Mouse (Mus musculus) telencephalon, adult 2 months (tissue): ENCODE measurements around the gene Alkal2.

Experiments
- DNase-seq: peaks from one replicate; pipeline ENCODE4 v3.0.0-alpha.2; 2011; ENCODE audit warnings: low read depth, low spot score

The Alkal2 gene

DNA sequence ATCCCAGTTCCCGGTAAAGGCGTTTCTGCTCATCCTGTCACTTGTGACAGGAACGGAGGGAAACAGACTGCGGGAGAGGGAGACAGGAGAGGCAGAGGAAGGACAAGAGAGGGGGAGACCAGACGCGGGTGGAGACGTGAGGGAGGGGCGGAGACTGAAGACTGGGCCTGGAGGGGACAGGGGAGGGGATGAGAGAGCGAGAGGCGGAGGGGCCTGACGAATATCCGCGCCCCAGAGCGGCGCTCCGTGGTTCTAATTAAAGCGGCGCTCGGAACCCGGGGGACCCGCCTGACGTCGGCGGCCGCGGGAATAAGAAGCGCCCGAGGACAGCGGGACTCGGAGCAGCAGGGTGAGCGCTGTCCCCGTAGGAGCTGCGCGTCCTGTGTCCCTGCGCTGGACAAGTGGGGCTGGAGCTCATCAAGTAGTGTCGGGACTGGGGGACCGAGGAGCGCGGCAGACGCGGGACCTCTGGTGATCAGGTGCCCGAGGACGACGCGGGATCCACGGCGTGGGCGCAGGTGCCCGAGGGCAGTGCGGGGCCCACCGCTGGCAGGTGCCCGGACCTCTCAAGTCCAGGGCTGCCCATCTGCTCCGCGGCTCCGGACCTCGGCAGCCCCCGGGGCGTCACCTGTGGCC, at the start of gene Alkal2:
Gene Alkal2 (plus strand): TSS at position 337 of the 636 bp plus-strand sequence.
- no peak for DNase-seq

DNA sequence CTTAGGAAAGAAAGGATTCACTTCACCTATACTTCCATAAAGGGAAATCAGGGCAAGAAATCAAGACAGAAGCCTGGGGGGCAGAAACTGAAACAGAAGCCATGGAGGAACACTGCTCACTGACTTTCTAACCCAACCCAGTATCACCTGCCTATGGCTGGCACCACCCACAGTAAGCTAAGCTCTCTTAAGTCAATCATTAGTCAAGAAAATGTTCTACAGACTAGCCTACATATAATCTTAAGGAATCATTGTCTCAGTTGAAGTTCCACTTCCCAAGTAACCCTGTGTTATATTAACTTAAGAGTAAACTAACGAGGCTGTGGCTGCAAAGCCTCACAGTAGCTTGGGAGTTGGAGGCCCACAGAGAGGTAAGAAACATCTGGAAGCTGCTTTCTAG, 35.6 kb upstream of the Alkal2 start:
- DNase-seq, result no peak

DNA sequence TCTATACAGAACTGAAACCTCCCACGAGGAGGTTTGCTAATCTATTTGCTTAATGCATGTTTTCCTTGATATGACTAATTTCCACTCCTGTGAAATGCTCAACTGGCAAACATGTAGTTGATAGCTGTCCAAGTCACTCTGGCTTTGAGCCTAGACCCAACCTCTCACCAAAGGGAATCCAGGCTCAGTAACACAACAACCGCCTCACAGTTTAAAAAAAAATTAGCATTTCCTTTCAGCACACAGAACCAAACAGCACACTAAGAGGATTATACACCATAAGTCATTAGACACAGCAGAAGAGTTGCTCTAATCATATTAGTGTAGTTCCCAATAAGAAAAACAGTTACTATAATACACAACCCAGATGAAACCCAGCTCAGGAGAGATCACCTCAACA, 33.2 kb upstream of the Alkal2 start:
- DNase-seq, result peak; percentile 17

DNA sequence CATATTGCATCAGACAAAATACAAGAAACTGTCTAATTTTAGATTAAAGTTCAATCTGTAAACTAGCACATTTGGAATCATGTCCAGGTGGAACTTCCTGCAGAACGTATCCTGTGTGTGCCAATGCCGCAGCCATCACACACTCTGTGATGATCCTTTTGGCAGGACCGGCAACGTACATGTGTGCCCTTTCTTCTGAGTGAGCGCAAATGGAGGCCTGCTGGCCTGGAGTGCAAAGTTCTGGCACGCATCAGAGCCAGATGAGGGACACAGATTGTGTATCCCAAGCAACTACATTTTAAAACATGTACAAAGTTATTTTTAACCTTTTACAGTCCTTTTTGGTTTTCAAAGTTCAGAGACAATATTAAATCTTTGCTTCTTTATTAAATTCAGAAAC, 32.3 kb upstream of the Alkal2 start:
- DNase-seq, result no peak

DNA sequence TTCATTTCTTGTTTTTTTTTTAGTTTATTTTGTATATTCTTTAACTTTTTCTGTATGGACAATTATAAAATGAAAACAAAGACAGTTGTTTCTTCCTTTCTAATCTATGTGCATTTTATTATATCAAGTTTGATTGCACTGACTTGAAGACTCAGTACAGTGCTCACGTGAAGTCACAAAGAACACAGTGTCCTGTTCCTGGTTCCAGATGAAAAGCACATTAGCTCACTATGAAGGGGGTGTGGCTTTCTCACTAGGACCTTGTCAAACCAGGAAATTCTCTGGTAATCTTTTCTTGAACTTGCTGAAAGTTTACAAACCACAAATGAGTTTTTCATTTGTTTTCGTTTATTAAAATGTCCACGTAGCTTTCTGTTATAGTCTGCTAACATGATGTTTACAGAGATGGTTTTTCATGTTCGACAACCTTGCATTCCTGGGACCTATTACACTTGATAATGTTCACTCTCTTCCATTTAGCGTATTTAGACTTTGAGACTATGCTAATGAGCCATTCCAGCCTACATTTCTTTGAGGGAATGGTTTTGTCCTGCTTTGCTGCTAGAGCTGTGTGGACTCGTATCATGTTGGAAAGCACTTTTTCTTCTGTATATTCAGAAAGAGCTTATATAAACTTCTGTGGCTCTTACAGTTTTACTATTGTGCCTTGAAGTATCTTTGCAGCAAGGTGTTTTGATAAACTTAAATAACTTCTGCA, 28.5 kb upstream of the Alkal2 start:
- DNase-seq, result no peak

DNA sequence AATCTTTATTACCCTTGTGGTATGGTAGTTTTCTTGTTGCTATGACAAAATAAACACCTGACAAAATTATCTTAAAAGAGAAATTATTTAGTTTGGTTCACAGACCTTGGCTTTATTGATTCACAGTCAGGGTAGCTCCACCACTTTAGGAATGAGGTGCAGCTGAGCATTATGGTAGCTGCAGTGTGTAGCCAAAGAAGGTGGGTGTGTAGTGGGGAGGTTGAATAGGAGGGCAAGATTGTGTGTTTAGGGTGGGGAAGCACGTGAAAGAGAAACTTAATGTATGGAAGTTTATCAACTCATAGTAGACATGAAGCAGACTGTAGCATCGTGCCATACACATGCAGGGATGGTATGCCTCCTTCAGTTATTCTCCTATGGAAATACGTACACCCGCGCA, 27.9 kb upstream of the Alkal2 start:
- no peak for DNase-seq

DNA sequence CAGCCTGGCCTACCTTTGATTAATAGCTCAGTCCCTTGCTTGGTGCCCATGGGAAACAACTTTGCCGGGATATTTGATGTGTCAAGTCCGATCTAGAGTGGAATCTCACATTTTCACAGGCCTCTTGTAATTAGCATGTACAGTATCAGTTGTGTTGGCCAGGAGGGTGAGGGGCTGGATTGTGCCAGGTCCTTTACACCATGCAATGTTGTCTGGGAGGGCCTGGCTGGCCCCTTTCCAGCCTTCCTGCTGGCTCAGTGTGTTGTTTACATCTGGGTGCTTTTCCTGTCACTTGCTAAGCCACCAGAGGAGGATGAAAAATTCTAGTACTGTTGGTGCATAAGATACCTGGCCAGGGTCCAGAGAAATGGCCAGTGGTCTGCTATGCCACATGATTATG, 19.8 kb upstream of the Alkal2 start:
- DNase-seq, result no peak

DNA sequence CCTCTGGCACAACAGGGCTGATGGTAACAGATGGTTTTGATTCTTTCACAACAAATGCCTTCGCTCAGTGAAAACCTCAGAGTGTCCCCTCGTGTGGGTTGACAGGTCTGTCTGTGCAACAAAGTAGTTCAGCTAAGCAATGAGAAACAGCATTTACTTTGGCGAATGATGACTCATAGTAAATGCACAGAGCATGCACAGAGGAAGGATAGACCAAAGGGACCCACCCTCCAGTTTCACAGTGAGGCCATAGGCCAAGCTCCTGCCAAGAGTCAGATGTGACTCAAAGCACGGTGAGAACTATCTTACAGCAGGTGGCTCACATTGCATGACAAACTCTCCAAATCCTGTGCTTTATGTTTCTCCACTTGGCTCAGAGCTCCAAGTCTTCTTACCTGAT, 18.3 kb upstream of the Alkal2 start:
- no peak for DNase-seq

DNA sequence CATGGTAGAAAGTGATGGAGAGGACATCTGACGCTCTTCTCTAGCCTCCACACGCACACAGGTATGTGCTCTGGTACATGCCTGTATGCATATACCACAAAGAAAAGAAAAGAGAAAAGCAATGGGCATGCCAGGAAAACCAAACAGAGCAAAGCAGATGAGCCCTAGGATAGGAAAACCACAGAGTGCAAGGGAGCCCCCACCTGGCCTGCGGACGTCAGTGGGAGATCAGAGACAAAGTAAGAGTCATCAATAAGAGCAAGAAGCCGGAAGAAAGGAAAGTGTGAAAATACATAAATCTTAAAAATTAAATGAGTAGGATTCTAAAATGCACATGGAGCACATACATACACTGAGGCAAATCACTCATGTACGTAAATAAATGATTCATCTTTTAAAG, 4.7 kb upstream of the Alkal2 start:
- DNase-seq, result no peak

DNA sequence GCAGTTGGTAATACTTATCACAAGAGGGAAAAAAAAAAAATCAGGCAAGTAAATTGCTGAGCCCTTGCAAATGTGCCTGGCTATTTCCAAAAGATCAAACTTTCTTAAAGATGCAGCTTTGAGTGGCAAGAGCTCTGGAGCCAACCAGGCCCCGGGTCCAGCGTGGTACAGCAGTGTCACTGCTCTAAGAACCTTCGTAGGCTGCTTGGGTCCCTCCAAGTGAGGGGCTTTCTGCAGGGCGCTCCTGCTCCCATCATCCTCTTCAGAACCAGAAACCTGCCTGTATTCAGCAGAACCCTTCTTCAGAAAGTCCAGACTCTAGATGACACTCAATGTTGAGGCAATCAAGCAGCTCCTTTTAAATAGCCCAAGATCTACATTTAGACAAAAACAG, 533 bp upstream of the Alkal2 start:
- no peak for DNase-seq

DNA sequence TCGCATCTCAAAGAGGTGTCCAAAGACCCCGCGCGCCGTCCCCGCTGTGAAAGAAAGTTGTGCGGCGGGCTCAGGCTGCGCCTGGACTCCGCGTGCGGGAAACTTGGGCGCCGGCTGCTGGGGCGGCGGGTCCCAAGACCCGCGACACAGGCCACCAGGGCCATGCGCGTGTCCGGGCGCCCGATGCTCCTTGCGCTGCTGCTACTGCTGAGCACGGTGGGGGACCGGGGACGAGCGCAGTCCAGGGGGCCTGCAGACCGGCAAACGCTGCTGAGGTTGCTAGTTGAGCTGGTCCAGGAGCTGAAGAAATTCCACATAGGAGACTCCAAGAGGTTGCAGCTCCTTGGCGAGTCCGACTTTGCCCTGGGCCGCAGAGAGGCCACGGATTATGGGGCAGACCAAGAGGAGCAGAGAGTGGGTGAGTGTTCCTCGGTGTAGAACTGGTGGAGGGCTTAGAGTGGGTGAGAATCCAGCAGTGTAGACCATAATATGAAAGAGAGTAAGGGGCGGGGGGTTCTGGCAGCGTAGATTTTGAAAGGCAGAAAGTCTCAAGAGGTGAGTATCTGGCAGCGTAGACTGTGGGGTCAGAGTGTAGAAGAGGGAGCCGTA, 604 bp downstream of the Alkal2 start:
- DNase-seq, result no peak

DNA sequence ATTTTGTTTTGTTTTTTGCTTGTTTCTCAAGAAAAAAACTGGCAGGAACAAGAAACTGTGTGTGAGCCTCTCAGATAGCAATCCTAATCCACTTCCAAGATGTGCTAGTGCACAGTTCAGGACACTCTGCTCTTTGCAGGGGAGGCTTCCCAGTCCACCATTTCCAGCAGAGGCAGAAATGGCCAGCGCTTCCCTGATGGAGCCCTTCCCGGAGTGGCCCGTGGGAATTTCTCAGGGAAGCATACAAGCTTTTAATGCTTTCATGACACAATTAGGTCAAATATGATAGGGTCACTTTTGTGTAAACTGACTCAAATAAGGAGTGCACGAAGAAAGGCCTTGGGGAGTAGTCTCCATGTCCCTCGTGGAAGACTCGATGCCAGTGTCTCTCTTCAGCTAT, 1.8 kb downstream of the Alkal2 start:
- no peak for DNase-seq

DNA sequence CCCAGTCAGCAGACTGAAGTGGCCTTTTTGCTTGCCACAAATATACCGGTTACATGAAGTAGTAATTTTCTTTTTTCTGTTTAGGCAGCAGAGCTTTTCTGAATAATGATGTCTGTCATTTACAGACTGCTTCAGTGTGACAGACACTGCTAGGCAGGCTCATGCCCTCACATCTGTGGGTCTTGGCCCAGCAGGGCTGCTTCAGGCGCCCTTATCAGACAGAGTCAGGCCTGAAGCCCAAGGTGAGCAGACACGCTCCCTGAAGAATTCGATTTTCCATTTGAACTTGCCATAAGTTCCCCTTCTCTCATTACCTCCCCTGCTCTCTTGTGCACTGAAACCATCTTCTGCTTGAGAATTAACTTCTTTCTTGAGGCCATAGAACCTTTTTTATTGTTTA, 3.9 kb downstream of the Alkal2 start:
- no peak for DNase-seq

DNA sequence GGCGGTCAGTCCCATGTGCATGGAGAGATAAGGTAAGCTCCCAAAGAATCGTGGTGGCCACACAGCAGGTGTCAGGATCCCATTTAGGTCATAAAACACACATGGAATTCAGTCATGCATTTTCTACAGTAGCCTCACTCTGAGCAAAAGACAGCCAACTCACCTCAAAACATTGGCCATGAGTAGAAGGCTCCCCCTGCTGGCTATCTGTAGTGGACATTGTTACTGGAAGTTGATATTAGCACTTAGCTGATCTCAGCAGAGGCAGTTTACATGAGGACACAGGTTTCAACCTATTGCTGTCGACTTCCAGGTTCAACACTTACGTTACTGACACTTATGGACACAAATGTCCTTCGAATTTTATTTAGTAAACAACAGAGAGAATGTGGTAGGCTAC, 5.9 kb downstream of the Alkal2 start:
- no peak for DNase-seq

DNA sequence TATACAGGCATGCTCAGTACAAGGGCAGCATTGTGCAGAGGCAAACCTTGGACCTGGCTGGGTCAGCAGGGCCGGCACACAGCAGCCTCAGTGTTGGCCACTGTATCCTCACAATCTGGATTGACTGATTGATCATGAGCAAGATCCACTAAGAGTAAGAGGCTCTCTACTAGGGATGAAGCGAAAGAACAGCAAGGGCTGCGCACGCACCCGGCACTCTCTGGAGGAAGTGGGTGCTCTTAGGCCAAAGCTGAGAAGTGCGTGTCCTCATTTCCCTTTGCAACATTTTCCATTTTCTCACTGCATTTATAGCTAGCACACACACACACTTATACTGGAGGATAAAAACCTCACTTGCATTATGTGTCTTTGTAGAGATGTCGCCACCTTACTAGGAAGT, 7.3 kb downstream of the Alkal2 start:
- no peak for DNase-seq

DNA sequence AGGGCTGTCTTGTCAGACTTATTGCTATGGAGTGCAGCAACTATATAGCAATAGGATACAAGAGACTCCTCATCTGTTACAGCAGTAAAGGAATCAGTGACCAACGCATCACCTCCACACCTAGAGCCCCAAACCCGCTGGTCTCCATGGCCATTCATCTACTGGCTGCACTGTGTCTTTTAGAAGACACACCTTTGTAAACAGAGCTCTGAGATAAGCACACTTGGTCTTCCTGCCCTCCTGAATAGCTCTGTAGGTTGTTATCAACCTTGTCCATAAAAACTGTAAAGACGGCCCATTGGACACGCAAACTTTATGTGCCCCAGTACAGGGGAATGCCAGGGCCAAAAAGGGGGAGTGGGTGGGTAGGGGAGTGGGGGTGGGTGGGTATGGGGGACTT, 12.9 kb downstream of the Alkal2 start:
- no peak for DNase-seq

DNA sequence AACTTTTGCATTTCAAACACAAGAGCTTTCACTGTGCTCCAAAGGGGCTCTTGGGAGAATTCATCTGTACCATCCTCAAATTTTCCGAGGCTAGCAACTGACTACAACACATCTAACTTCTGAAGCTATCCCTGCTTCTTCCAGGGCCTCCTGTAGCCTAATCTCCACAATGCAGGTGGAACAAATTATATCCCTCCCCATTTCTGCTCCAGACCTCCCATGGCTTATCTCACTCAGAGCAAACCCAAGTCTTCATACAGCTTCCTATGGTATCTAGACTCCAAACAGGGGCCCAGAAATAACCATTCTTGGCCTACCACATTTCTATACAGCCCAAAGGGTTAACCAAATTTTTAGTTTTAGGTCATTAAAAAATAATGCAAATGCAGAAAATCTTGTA, 24.5 kb downstream of the Alkal2 start:
- no peak for DNase-seq

DNA sequence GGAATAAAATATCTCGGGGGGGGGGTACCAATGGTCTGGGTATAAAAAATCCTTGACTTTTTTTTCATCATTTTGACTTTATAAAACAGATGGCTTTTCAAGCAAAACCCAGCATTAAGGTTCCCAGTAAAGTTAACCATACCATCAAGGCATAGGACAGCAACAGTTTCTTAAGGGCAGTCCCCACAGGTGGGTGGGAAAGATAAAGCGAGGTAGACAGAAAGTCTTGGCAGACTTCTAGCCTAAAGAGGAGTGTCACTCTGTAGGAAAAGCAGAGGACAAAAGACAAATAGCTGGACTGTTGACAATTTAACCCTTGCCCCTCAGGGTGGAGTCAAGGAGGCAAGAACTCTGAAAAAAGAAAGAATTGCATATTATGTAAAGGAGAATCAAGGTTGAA, 25.8 kb downstream of the Alkal2 start:
- DNase-seq, result no peak

DNA sequence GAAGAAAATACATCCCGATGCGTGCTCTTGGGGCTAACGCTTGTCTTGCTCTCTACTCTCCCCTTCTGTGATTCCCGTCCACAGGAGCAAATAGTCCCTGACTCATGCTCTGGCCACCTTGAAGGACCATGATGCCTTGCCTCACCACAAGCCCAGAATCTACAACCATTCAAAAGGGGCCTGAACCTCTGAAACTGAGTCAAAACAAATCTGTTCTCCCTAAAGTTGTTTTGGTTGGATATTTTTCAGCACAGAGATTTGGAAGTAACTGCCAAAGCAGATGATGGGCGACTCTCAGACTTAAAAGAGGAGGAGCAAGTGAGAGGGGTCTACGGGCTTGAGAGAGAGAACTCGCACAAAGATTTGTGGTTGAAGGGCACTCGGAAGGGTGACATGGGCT, 26.7 kb downstream of the Alkal2 start:
- no peak for DNase-seq

DNA sequence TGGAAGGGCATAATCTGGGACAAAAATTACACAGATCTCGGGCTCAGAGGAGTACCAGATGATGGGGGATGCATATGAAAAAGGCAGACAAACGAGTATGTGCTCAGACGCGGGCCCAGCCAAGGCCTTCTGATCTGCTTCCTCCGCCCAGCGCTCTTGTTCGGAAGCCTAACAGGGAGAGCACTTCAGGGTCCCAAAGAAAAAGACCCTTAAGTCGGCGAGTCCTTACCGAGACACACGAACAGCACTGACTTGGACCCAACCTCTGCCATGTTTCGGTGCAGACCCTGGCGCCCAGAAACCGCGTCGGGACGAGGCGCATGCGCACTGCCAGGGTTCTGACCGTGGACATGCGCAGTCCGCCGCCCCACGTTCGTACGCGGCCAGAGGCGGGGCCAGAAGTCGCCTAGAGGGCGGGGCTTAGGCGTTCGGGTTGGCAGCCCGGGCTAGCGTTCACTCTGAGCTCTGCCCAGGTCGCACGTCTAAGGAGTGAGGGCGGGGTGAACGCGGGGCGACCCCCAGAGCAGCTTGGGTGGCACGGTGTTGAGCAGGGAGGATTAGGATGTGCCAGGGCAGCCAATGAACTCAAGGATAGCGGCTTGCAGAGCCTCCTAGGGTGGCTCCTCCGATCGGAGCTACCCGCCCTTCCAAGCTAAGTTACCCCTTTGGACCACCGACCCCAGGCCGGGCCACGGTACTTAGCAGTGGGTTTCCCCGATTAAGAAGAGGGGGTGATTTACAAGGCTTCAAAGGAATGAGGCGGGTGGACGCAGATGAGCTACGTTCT, 27.3 kb downstream of the Alkal2 start, which contains the start of the genes Acp1 and Sh3yl1:
Gene Acp1 (minus strand): TSS at position 329 of the 787 bp plus-strand sequence.
Gene Sh3yl1 (plus strand): TSS at position 408 of the 787 bp plus-strand sequence.
- DNase-seq, result peak; percentile 76

DNA sequence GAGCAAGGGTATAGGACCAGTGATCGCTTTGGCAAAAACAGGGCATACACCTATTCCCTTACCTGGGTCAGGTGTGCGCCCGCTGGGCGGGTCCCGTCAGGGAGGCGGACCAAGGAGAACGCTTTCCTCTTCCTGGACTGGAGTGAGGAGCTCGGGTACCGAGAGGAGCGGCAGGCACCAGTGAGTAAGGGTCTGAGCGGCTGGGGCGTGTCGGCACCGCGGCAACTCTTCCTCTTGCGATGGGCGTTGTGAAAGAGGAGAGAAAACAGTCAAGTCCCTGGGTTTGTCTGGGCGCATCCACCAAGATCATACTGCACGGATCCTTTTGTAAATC, 27.9 kb downstream of the Alkal2 start:
- DNase-seq, result no peak

DNA sequence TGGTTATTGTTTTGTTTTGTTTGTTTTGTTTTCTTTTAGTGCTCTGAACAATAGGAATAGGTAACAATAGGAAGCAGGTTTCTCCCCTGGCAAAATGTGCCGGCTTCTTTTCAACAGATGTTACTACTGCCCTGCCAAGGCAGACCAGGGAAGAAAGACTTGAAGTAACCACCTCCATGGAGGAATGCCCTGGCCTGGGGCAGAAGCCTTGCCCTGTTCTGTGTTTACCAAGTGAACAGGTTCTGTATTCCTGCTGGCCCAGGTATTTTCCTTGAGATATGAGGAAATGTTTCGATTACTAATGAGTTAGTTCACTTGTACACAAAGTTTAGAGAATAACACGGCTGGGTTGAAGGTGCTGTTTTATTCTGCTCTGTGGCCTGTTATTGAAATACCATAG, 28.7 kb downstream of the Alkal2 start:
- no peak for DNase-seq
